Mouse (Mus musculus) liver, embryonic 13.5 days (tissue): ENCODE measurements at regions not wholly inside any gene's neighbourhood (a gene's known extent, or its start where the extent isn't known, plus 50 kb on each side); places are given as distances from the start of the nearest gene placed in this dataset.
A peak's percentile ranks its signal among the peaks of the same experiment; 100 is the strongest.

ENCODE experiments used
- ATAC-seq: fragments of 200-750 bp; cut with Nextera tagmentation; 2 replicates; pipeline ENCODE4 v1.8.0; 2017; ENCODE audit warnings: low read depth, mild to moderate bottlenecking, moderate number of reproducible peaks, moderate library complexity
- DNase-seq: peaks from one replicate; pipeline ENCODE4 v3.0.0; 2022
- H3K27ac ChIP-seq: fragments of 300-500 bp; sonication (generic); 2 replicates; pipeline ENCODE4 v1.5.1; 2015; ENCODE audit warnings: moderate library complexity, mild to moderate bottlenecking, inconsistent platforms
- H3K27me3 ChIP-seq: fragments of 300-500 bp; sonication (generic); 2 replicates; pipeline ENCODE4 v1.6.1; 2015; ENCODE audit warnings: mild to moderate bottlenecking, inconsistent platforms
- H3K36me3 ChIP-seq: fragments of 300-500 bp; sonication (generic); 2 replicates; pipeline ENCODE4 v1.6.1; 2015; ENCODE audit warnings: mild to moderate bottlenecking, inconsistent platforms
- H3K4me1 ChIP-seq: fragments of 300-500 bp; sonication (generic); replicated peaks from 2 replicates; pipeline ENCODE4 v1.6.1; 2015; ENCODE audit warnings: inconsistent platforms
- H3K4me2 ChIP-seq: fragments of 300-500 bp; sonication (generic); 2 replicates; pipeline ENCODE4 v1.6.1; 2015; ENCODE audit warnings: inconsistent platforms, mild to moderate bottlenecking, moderate library complexity
- H3K4me3 ChIP-seq: fragments of 300-500 bp; sonication (generic); replicated peaks from 2 replicates; pipeline ENCODE4 v1.5.1; 2015; ENCODE audit warnings: mild to moderate bottlenecking, inconsistent platforms
- H3K9ac ChIP-seq: fragments of 300-500 bp; sonication (generic); 2 replicates; pipeline ENCODE4 v1.6.1; 2015; ENCODE audit warnings: mild to moderate bottlenecking, inconsistent platforms
- H3K9me3 ChIP-seq: fragments of 300-500 bp; sonication (generic); replicated peaks from 2 replicates; pipeline ENCODE4 v1.6.1; 2016; ENCODE audit warnings: inconsistent platforms
- WGBS: fragments of 180-500 bp; shearing (Covaris S2); methylation state at CpG from one replicate; pipeline ENCODE4 v1.1.7; 2015; ENCODE audit not compliant: insufficient replicate concordance; 5-methylcytosine and 5-hydroxymethylcytosine counted together

DNA sequence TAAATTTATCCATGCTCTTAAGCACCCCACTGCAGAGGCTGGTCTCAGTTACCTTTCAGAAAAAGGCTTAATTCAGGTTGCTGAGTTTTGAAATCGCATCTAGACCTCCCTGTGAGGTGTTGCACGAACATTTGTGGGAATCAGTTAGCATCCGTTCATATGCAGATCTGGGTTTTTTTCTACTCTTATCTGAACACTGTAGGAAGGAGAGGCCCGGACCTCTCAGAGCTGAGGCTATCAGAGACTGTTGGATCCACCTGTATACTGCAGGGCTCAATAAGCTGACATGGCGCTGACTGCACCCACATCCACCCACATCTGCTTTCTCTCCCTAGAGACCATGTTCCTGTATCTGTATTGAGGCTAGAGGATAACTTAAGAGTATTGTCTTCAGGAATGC lies 1240.4 kb upstream of the A1bg start:
- H3K4me1 ChIP-seq, result peaks cover 74% of the 10 kb centered on the region
- DNase-seq (peak; percentile 38), ATAC-seq (peak; percentile 64)
- peak overlapping the region; percentile 46 for H3K9ac ChIP-seq
- peak overlapping the region; percentile 95 for H3K27ac ChIP-seq
- H3K4me3 ChIP-seq, result no peak overlapping the region
- 17% methylated on average over 5 of the region's 5 CpGs for WGBS
- peak overlapping the region; percentile 28 for H3K4me2 ChIP-seq
- H3K9me3 ChIP-seq, result no peaks in the 10 kb centered on the region
- H3K27me3 ChIP-seq, result no peaks in the 10 kb centered on the region
- no peaks in the 10 kb centered on the region for H3K36me3 ChIP-seq

DNA sequence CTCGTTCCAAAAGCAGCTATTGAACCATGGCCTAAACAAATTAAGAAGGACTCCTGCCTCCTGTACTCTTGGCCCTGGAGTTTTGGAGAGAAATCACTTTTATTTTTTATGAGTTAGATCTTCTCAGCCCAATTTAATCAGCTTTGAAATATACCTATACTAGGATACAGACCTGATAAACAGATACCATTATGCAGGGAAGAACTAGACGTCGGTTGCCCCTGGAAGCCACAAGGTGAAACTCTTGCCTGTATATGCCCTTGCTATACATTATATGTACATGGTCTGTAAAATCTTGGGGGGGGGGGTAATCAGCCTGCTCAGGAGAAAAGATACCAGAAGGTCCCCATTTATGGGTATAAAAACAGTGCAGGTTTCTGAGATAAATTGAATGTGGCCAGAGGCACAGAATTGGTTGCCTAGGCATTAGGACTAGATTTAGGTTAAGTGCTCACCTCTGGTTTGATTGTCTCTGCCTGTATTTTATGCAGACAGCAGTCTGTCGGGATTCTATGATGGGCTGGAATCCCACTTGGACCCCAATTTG lies 1239.9 kb upstream of the A1bg start:
- Histone ChIP-seq H3K9me3 (no peaks in the 10 kb centered on the region), H3K4me2 (peak overlapping the region; percentile 28), H3K27ac (peak overlapping the region; percentile 95), H3K36me3 (no peaks in the 10 kb centered on the region), H3K27me3 (no peaks in the 10 kb centered on the region), H3K4me1 (peaks cover 79% of the 10 kb centered on the region), H3K4me3 (no peak overlapping the region), H3K9ac (peak overlapping the region; percentile 46)
- no peak for DNase-seq
- 44% methylated on average over 4 of the region's 4 CpGs for WGBS
- ATAC-seq, result no peak

DNA sequence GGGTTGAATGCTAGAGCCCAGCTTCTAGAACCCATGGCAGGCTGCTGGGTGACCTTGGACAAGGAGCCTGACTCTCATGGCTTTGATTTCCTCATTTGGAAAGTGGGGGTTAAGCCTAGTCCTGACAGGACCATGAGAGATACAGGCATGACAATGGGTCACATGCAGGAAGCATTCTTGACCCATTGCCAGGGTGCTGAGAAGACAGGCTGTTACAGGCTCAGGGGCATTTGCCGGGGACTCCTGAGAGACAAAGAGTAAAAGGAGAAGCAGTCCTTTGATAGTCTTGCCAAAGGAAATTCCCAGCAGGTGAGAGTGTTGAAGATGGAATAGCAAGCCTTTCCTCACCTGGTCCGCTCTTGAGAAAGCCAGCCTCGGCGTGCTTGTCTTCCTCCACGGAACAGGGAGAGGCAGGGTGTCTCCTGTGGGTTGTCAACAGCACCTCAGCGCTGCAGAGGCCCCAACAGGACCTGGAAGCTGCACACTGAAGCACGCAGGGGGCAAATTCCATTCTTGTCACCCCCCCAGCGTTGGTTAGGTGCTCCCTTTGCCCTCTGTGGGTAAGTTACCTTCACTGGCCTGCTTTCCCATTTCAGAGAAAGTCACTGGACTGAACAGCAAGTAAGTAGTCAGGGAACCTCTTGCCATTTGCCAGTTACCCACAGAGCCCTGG lies 1239.3 kb upstream of the A1bg start:
- no peak overlapping the region for H3K4me3 ChIP-seq
- peak overlapping the region; percentile 46 for H3K9ac ChIP-seq
- no peak overlapping the region for H3K4me2 ChIP-seq
- no peaks in the 10 kb centered on the region for H3K36me3 ChIP-seq
- H3K4me1 ChIP-seq, result peaks cover 85% of the 10 kb centered on the region
- no peak for DNase-seq
- 58% methylated on average over 8 of the region's 8 CpGs for WGBS
- ATAC-seq, result no peak
- H3K27ac ChIP-seq, result peak overlapping the region; percentile 95
- no peaks in the 10 kb centered on the region for H3K9me3 ChIP-seq
- no peaks in the 10 kb centered on the region for H3K27me3 ChIP-seq

DNA sequence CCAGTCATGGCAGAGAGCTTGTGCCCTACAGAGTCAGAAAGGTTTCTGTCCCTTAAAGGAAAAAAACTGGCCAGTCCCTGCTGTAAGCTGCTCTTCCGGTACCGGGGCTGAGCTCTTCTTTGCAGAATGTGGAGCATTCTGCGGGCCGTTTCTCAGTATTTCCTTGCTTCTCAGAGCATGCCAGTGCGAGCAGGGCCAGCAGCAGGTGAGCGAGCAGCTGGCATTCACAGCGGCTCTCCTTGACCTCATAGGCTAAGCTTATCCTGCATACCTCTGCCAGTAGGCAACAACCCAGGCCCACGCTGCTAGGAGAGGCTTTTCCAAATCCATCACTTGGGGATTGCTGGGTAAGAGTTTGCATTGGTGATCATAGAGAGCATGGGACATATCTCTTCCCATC lies 1238.2 kb upstream of the A1bg start:
- 88% methylated on average over 8 of the region's 8 CpGs for WGBS
- H3K4me1 ChIP-seq, result peaks cover 88% of the 10 kb centered on the region

DNA sequence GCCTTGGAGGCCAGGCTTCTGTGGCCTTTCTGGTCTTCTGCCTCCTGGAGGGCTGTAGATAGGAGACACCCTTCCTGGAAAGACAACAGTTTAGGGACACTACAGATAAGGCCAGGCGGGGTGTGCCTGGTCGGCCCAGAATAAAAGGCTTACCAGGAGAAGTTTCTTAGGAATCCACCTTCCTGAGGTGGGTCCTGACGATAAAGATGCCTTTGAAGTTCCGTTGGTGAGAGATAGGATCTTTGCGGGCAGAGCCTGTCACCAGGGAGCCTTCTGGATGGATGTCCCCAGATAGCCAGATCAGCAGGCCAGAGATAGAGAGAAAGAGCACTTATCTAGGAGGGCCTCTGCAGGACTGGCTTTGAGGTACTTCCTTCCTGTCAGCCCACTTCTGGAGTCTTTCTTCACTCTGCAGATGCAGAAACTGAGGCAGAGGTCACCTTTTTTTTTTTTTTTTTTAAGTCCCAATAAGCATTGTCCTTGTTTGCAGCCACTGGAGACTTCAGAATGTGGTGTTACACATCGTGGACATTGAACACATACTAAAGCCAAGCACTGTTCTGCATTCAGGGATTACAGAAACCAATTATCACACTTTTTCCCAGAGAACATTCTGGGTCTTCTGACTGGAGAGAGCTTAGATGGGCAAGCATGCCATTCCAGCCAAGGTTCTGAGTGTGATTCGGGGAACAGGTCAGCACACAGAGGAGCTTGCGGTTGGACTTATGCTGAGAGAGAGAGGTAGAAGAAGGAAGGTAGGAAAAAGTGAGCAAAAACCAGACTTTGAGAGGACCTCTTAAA lies 1236.3 kb upstream of the A1bg start:
- peak; percentile 95 for ATAC-seq
- no peaks in the 10 kb centered on the region for H3K36me3 ChIP-seq
- peaks cover 98% of the 10 kb centered on the region for H3K4me1 ChIP-seq
- peak overlapping the region; percentile 73 for H3K4me2 ChIP-seq
- H3K4me3 ChIP-seq, result peak overlapping the region; percentile 39
- peak overlapping the region; percentile 95 for H3K27ac ChIP-seq
- H3K9ac ChIP-seq, result peak overlapping the region; percentile 73
- H3K9me3 ChIP-seq, result no peaks in the 10 kb centered on the region
- H3K27me3 ChIP-seq, result no peaks in the 10 kb centered on the region
- WGBS, result 16% methylated on average over 8 of the region's 8 CpGs
- peak; percentile 86 for DNase-seq

More for the DNA sequence above, 1238.2 kb upstream of the A1bg start:
- no peak for ATAC-seq
- no peaks in the 10 kb centered on the region for H3K36me3 ChIP-seq
- no peaks in the 10 kb centered on the region for H3K27me3 ChIP-seq
- 0 out of 2 replicates have a peak overlapping the region, but pooled peaks have one; percentile 2 for H3K9ac ChIP-seq
- no peaks in the 10 kb centered on the region for H3K9me3 ChIP-seq
- peak overlapping the region; percentile 95 for H3K27ac ChIP-seq
- H3K4me3 ChIP-seq, result no peak overlapping the region
- no peak overlapping the region for H3K4me2 ChIP-seq
- no peak for DNase-seq

DNA sequence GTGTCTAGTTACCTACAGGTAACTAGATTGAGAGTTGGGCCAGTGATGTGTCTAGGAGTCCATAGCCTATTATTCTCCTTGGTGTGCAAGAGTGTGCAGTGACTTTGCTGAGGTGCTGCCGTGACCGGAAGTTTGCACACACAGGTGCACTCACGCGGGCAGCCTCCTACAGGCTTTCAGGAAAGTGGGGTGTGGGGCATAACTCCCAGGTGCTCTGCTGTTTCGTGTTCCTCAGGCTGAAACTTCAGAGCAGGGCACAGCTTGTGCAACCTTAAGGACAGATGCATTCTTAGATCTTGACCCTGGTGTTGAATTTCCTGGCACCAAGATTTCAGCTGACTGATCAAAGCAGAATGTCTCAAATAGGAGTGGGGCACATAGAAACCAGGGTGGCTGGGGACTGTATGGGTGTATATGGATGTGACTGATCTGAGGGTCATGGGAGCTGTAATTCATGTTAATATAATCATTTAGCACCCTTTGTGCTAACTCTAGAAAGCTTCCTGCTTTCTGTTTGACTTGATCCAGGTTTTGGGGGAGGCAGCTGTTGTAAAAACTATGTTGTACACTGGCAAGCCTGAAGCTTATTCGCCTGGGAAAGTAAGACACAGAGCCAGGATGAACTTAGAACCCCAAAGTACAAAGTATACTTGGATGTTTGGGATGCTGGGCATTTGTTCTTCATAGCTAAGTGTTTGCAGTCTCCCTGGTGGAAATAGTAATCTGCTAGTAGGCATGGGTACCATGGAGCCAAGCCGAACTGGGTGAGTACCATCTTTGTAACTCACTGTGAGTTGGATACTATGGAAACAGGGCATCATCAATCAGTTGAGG lies 1234.6 kb upstream of the A1bg start:
- H3K27me3 ChIP-seq, result no peaks in the 10 kb centered on the region
- H3K4me3 ChIP-seq, result no peak overlapping the region
- no peaks in the 10 kb centered on the region for H3K36me3 ChIP-seq
- DNase-seq (no peak), ATAC-seq (no peak)
- WGBS, result 85% methylated on average over 7 of the region's 7 CpGs
- peak overlapping the region; percentile 95 for H3K27ac ChIP-seq
- peak overlapping the region; percentile 73 for H3K4me2 ChIP-seq
- H3K9ac ChIP-seq, result peak overlapping the region; percentile 73
- no peaks in the 10 kb centered on the region for H3K9me3 ChIP-seq
- peaks cover 98% of the 10 kb centered on the region for H3K4me1 ChIP-seq

DNA sequence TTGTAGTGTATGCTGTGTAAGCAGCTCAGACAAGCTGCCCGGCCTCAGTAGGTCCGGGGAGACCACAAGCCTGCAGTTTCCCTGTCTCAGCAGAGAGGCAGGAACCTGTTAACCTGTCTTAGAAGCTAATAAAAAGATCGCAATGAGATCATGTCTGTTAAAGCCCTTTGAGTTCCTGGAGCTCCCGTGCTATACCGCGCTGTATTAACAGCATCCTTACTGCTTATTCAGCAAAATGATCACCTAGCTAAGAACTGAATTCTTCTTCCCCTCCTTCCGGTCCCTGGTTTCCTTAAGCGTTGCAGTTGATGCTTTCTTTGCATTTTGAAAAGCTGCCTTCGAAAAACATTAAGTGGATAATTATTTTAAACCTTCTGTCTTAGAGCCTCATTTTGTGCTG lies 1230.4 kb upstream of the A1bg start:
- no peak overlapping the region for H3K4me2 ChIP-seq
- ATAC-seq (no peak), DNase-seq (no peak)
- no peak overlapping the region for H3K4me3 ChIP-seq
- 63% methylated on average over 9 of the region's 9 CpGs for WGBS
- H3K27me3 ChIP-seq, result no peaks in the 10 kb centered on the region
- peaks cover 98% of the 10 kb centered on the region for H3K4me1 ChIP-seq
- no peak overlapping the region for H3K9ac ChIP-seq
- H3K9me3 ChIP-seq, result no peaks in the 10 kb centered on the region
- H3K27ac ChIP-seq, result peak overlapping the region; percentile 86
- no peaks in the 10 kb centered on the region for H3K36me3 ChIP-seq

DNA sequence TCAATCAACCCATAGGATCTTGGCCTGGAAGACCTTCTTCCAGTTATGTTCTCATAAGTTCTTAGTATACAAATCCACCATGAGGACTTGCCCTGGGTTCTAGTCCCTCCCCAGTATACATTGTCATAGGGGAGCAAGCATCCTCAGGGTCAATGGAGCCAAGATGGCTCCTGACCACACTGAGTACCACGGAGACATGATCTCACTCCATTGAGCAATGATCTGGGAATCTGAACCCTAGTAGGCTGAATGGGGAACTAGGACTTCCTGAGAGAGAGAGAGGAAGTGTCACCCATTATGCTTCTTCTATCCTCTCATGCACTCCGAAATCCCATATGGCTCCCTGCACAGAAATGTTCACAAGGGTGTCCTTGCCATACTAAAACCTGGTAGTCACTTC lies 1229.3 kb upstream of the A1bg start:
- ATAC-seq (no peak), DNase-seq (no peak)
- Histone ChIP-seq H3K9ac (peak overlapping the region; percentile 47; the same call in 1 of the 2 replicates), H3K27me3 (no peaks in the 10 kb centered on the region), H3K27ac (peak overlapping the region; percentile 86), H3K4me2 (peak overlapping the region; percentile 13; the same call in 1 of the 2 replicates), H3K9me3 (no peaks in the 10 kb centered on the region), H3K4me3 (no peak overlapping the region), H3K36me3 (no peaks in the 10 kb centered on the region), H3K4me1 (peaks cover 98% of the 10 kb centered on the region)
- 61% methylated on average over 2 of the region's 2 CpGs for WGBS

DNA sequence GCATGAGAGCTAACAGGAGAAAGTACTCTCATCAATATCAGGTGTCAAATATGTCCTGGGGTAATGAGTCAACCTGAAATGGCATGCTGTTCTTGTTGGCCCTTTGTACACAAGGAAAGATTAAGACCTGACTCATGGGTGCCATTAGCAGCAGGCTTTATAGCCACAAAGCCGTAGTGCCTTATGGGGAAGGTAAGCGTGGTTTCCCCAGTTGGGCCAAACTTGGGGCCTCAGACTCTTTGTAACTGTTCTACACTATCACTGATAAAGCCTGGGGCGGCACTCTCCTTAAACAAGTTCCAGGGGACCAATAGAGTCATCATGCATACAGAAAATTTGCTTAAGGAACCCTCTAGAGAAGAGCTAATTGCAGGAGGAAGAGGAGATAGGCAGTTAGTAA lies 1228.9 kb upstream of the A1bg start:
- H3K27me3 ChIP-seq, result no peaks in the 10 kb centered on the region
- WGBS, result 17% methylated on average over 3 of the region's 3 CpGs
- H3K4me1 ChIP-seq, result peaks cover 98% of the 10 kb centered on the region
- H3K4me3 ChIP-seq, result no peak overlapping the region
- peak overlapping the region; percentile 47; the same call in 1 of the 2 replicates for H3K9ac ChIP-seq
- peak overlapping the region; percentile 13 for H3K4me2 ChIP-seq
- no peak for DNase-seq
- H3K36me3 ChIP-seq, result no peaks in the 10 kb centered on the region
- peak; percentile 67 for ATAC-seq
- H3K9me3 ChIP-seq, result no peaks in the 10 kb centered on the region
- H3K27ac ChIP-seq, result peak overlapping the region; percentile 86

DNA sequence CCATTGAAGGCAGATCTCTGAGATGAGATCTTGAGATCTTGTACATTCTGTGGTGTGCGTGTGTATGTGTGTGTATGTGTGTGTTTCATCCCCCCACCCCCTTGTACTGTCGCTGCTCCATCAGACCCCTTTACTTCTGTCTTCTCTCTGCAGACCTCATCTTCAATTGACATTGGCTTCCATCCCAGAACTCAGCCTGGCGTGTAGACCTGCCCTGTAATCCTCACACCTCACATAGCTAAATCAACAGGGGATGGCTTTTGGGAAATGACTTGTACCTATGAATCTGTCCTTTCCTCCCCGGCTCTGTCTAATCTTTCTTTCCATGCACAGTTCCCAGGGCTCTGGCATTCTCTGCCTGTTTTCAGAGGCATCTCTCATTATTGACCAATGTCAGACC lies 1227.5 kb upstream of the A1bg start:
- Histone ChIP-seq H3K9me3 (no peaks in the 10 kb centered on the region), H3K4me2 (no peak overlapping the region), H3K9ac (no peak overlapping the region), H3K36me3 (no peaks in the 10 kb centered on the region), H3K27me3 (no peaks in the 10 kb centered on the region), H3K27ac (peak overlapping the region; percentile 86), H3K4me3 (no peak overlapping the region), H3K4me1 (peaks cover 92% of the 10 kb centered on the region)
- no peak for DNase-seq
- no peak for ATAC-seq
- 91% methylated on average over 4 of the region's 4 CpGs for WGBS
